Mouse (Mus musculus) kidney, embryonic 14.5 days (tissue): Measurements from ENCODE around the gene Chrna1. TPM values are rescaled to one million over a fixed set of nuclear protein-coding genes. Genes with fewer than 3 reads are reported as not detected.

Experiments used
- ATAC-seq: fragments of 200-750 bp; cut with Nextera tagmentation; 2 replicates; pipeline ENCODE4 v1.8.0; 2017; ENCODE audit warnings: moderate number of reproducible peaks, mild to moderate bottlenecking, moderate TSS enrichment, moderate library complexity; ENCODE audit not compliant: low FRiP score, low TSS enrichment
- H3K27ac ChIP-seq: fragments of 300-500 bp; sonication (generic); 2 replicates; pipeline ENCODE4 v1.5.1; 2014; ENCODE audit warnings: low read depth, mild to moderate bottlenecking, low read length, moderate library complexity, mixed read lengths
- H3K27me3 ChIP-seq: fragments of 300-500 bp; sonication (generic); 2 replicates; pipeline ENCODE4 v1.6.1; 2014; ENCODE audit warnings: mild to moderate bottlenecking, low read length; ENCODE audit not compliant: control insufficient read depth, insufficient read depth
- H3K36me3 ChIP-seq: fragments of 300-500 bp; sonication (generic); 2 replicates; pipeline ENCODE4 v1.6.1; 2014; ENCODE audit warnings: low read length, mixed read lengths; ENCODE audit not compliant: control insufficient read depth, insufficient read depth
- H3K4me1 ChIP-seq: fragments of 300-500 bp; sonication (generic); 2 replicates; pipeline ENCODE4 v1.6.1; 2014; ENCODE audit warnings: low read length, mixed read lengths; ENCODE audit not compliant: control insufficient read depth, insufficient read depth
- H3K4me2 ChIP-seq: fragments of 300-500 bp; sonication (generic); replicated peaks from 2 replicates; pipeline ENCODE4 v1.6.1; 2014; ENCODE audit warnings: low read depth, mild to moderate bottlenecking, low read length
- H3K4me3 ChIP-seq: fragments of 300-500 bp; sonication (generic); 2 replicates; pipeline ENCODE4 v1.5.1; 2014; ENCODE audit warnings: mild to moderate bottlenecking, low read length
- H3K9ac ChIP-seq: fragments of 300-500 bp; sonication (generic); 2 replicates; pipeline ENCODE4 v1.6.1; 2014; ENCODE audit warnings: low read depth, mild to moderate bottlenecking, low read length, moderate library complexity
- H3K9me3 ChIP-seq: fragments of 300-500 bp; sonication (generic); 2 replicates; pipeline ENCODE4 v1.6.1; 2016; ENCODE audit warnings: low read length; ENCODE audit not compliant: control insufficient read depth
- WGBS: fragments of 180-500 bp; shearing (Covaris S2); extraction: QIAGEN DNeasy Blood & Tissue Kit; methylation state at CpG from one replicate; pipeline ENCODE4 v1.1.7; 2014; 5-methylcytosine and 5-hydroxymethylcytosine counted together
- polyA plus RNA-seq: library from polyadenylated mRNA; unstranded; fragments of >200 nt; fragmentation: Nextera tagmentation; extraction: Ambion mirVana; gene quantifications from 2 replicates; pipeline ENCODE4 v1.2.1, GENCODE M21; 2014

Chrna1 gene
- polyA plus RNA-seq, 1 experiment from 2014 or later: 0.35 TPM

DNA sequence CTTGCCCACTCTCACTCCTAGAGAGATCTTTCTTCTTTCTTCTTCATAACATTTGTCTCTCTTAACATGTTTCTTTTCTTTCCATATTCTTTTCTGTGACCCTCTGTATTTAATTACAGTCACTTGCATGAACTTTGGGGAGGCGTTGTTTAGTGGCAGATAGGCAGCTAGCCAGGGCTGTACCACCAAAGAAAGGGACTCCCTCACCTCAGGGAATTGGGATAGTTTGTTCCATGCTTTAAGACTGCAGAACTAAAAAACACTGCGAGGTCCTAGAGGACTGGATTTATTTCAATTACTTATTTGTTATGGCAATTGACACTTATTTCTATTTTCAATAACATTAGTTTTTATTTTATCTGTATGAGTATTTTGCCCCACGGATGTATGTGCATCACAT is 41.0 kb downstream of the Chrna1 start:
- Histone ChIP-seq H3K4me3 (no peak overlapping the region), H3K9me3 (no peaks in the 10 kb centered on the region; the same call in 1 of the 2 replicates), H3K4me2 (no peak overlapping the region), H3K9ac (no peak overlapping the region), H3K27ac (no peak overlapping the region), H3K36me3 (no peaks in the 10 kb centered on the region), H3K27me3 (0 out of 2 replicates have a peak, but pooled peaks cover 4% of the 10 kb centered on the region), H3K4me1 (no peaks in the 10 kb centered on the region)
- ATAC-seq: no peak
- WGBS: 86% methylated on average over 3 of the region's 3 CpGs

DNA sequence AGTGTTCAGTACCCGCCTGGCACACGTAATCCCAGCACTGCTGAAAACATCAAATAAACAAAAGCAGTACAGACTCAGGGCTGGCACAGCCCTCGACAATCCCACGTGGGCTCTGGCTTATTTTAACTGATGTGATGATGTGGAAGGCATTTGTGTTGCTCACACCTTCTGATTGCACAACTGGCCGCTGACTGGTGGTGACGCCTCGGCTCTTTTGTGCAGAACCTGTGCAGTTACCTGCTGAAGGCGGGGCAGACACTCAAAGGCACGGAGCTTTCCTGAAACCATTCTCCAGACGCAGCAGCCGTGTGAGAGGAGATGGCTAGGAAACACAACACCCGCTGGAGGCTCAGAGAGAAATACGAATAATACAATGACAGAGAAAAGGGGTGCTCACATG is 41.5 kb downstream of the Chrna1 start:
- no peaks in the 10 kb centered on the region for H3K4me1 ChIP-seq
- no peak overlapping the region for H3K9ac ChIP-seq
- H3K27ac ChIP-seq: no peak overlapping the region
- H3K36me3 ChIP-seq: no peaks in the 10 kb centered on the region
- ATAC-seq: no peak
- no peak overlapping the region for H3K4me2 ChIP-seq
- H3K9me3 ChIP-seq: no peaks in the 10 kb centered on the region; the same call in 1 of the 2 replicates
- H3K27me3 ChIP-seq: no peaks in the 10 kb centered on the region
- WGBS: 72% methylated on average over 13 of the region's 13 CpGs
- no peak overlapping the region for H3K4me3 ChIP-seq

DNA sequence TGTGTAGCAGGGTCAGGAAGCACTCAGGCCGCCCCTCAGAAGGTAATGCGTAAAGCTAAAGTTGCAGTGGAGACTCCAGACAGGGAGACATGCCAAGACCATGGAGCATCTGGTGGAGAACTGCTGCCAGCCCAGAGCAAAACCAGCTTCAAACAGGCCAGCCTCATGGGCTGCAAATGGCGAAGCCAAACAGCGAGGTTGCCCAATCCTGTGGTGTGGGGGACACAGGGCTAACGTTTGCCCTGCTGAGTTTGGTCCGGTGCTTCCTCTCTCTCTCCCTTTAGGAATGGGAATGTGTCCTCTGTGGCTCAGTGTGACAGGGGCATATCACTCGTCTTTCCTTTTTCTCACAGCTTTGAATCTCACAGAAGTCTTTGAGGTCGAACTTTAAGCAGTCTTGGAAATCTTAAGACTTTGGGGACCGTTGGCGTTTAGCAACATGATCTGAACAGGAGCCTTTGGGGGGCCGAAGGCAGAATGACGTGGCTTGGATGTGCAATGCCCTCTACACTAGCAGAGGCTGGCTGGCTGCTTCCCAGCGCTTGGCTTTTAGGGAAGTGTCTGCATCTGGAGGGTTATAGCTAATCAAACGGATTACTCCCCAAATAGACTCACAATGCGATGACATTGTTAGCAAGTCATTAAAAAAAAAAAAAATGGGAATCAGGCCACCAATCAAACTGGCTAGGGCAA is 43.9 kb downstream of the Chrna1 start:
- Histone ChIP-seq H3K27me3 (no peaks in the 10 kb centered on the region), H3K36me3 (no peaks in the 10 kb centered on the region), H3K4me1 (no peaks in the 10 kb centered on the region), H3K27ac (no peak overlapping the region), H3K4me3 (no peak overlapping the region), H3K9me3 (no peaks in the 10 kb centered on the region; the same call in 1 of the 2 replicates), H3K4me2 (no peak overlapping the region), H3K9ac (no peak overlapping the region)
- ATAC-seq: no peak
- WGBS: 76% methylated on average over 15 of the region's 15 CpGs

- H3K9ac ChIP-seq: no peak overlapping the region
- no peak for ATAC-seq
These were observed 45.4 kb downstream of the Chrna1 start for GRCm38 (mm10) chr2:73534720-73535119.

DNA sequence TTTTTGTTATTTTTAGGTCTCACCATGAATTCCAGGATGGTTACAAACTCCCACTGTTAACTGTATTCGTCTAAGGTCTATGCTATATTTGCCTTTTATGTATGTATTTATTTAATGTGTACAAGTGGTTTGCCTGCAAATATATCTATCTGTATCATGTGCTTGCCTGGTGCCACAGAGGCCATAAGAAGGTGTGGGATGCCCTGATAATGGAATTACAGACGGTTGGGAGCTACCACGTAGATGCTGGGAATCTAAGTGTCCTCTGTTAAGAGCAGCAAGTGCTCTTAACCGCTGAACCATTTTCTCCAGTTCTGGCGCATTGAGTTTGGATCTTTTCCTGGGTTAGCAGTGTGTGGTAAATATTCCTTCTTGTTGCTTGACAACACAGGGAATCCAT is 49.7 kb downstream of the Chrna1 start:
- Histone ChIP-seq H3K27me3 (no peaks in the 10 kb centered on the region), H3K4me3 (no peak overlapping the region), H3K36me3 (no peaks in the 10 kb centered on the region), H3K9me3 (no peaks in the 10 kb centered on the region), H3K4me1 (no peaks in the 10 kb centered on the region; the same call in 1 of the 2 replicates), H3K4me2 (no peak overlapping the region), H3K9ac (no peak overlapping the region), H3K27ac (no peak overlapping the region)
- 79% methylated on average over 5 of the region's 5 CpGs for WGBS
- ATAC-seq: no peak

More at GRCm38 (mm10) chr2:73534720-73535119, 45.4 kb downstream of the Chrna1 start:
- Histone ChIP-seq H3K9me3 (no peaks in the 10 kb centered on the region; the same call in 1 of the 2 replicates), H3K27me3 (no peaks in the 10 kb centered on the region), H3K4me1 (no peaks in the 10 kb centered on the region), H3K4me3 (no peak overlapping the region), H3K36me3 (no peaks in the 10 kb centered on the region), H3K27ac (no peak overlapping the region), H3K4me2 (no peak overlapping the region)
- 65% methylated on average over 10 of the region's 10 CpGs for WGBS

DNA sequence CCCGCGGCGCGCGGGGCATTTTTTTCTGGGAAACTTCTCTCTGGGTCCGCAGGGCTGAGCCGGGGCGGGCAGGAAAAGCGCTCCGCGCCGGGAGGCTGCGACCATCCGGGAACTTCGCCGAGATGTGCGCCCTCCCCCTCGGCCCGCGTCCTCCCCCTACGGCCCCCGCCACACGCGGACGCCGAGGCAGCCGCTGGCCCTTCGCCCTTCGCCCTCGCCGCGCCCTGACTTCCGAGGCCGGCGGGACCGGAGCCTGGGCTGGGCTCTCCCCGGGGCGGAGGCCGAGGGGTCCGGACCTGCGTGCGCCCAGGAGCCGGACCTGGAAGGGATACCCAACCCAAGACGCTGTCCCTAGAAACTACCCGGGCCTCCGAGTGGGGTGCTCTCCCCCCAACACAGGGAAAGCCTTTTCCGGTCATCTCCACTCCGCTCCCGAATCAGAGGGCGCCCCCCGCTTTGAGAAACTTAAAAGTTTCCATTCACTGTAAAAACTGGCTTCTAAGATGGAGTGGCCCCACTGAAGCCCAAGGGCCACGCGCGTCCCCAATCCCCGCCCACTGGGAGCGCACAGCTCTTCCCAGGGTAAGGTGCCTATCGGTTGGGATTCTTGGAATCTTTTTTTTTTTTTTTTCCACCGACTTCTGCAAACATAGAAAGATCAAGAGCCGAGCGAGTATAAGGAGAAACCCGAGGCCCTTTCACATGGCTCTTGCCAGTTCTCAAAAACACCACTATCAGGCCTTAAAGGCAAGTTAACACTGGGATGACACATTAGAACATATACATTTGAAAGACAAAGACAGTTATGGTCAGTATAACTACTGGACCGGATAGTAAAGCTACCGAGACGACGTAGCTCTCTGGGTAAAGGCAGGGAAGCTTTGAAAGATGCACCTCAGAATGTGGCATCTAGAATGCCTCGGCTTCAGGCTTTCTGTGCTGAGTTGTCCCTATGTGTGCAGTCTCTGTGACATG is 50.5 kb downstream of the Chrna1 start, which contains the start of gene Wipf1:
Gene Wipf1, minus strand, starts transcription at position 379 of the 975 bp plus-strand sequence.
- Histone ChIP-seq H3K4me3 (peak within 1 kb of the TSS; percentile 76), H3K4me1 (no peaks in the 10 kb centered on the region; the same call in 1 of the 2 replicates), H3K4me2 (peak within 1 kb of the TSS; percentile 85), H3K9ac (peak within 1 kb of the TSS; percentile 94), H3K36me3 (no peaks in the 10 kb centered on the region), H3K9me3 (no peaks in the 10 kb centered on the region), H3K27ac (peak within 1 kb of the TSS; percentile 76), H3K27me3 (no peaks in the 10 kb centered on the region)
- WGBS: 2% methylated on average over 47 of the region's 66 CpGs
- ATAC-seq: peak; percentile 92

- H3K27me3 ChIP-seq: no peaks in the 10 kb centered on the region
- no peaks in the 10 kb centered on the region for H3K36me3 ChIP-seq
- no peaks in the 10 kb centered on the region for H3K9me3 ChIP-seq
- peak; percentile 65 for ATAC-seq
- no peaks in the 10 kb centered on the region; the same call in 1 of the 2 replicates for H3K4me1 ChIP-seq
- peak overlapping the region; percentile 76 for H3K27ac ChIP-seq
- WGBS: 2% methylated on average over 55 of the region's 59 CpGs
- peak overlapping the region; percentile 85 for H3K4me2 ChIP-seq
- H3K4me3 ChIP-seq: peak overlapping the region; percentile 76
- H3K9ac ChIP-seq: peak overlapping the region; percentile 94
These were observed 51.4 kb downstream of the Chrna1 start for GRCm38 (mm10) chr2:73528516-73529355.

GRCm38 (mm10) chr2:73527956-73528355 is 52.2 kb downstream of the Chrna1 start:
- peak overlapping the region; percentile 76; the same call in 1 of the 2 replicates for H3K4me3 ChIP-seq
- no peaks in the 10 kb centered on the region for H3K36me3 ChIP-seq
- no peak overlapping the region for H3K27ac ChIP-seq
- H3K9ac ChIP-seq: peak overlapping the region; percentile 28; the same call in 1 of the 2 replicates
- 88% methylated on average over 11 of the region's 11 CpGs for whole genome bisulfite sequencing
- peak overlapping the region; percentile 85 for H3K4me2 ChIP-seq
- H3K9me3 ChIP-seq: no peaks in the 10 kb centered on the region
- H3K27me3 ChIP-seq: no peaks in the 10 kb centered on the region
- peaks cover 4% of the 10 kb centered on the region; the same call in 1 of the 2 replicates for H3K4me1 ChIP-seq
- no peak for ATAC-seq
